Mouse (Mus musculus) spleen, adult 2 months (tissue): ENCODE data around the gene Tmem39b.

Experiments
- CTCF ChIP-seq: fragments of 200-500 bp; IDR thresholded peaks from 2 replicates; pipeline ENCODE4 v1.5.1; 2011; ENCODE audit warnings: mild to moderate bottlenecking, inconsistent platforms; ENCODE audit not compliant: insufficient read depth, insufficient read length, insufficient replicate concordance; ENCODE audit errors: extremely low read depth
- POLR2A ChIP-seq: fragments of 200-500 bp; IDR thresholded peaks from 2 replicates; pipeline ENCODE4 v1.6.1; 2011; ENCODE audit warnings: low read depth, low read length, inconsistent platforms

DNA sequence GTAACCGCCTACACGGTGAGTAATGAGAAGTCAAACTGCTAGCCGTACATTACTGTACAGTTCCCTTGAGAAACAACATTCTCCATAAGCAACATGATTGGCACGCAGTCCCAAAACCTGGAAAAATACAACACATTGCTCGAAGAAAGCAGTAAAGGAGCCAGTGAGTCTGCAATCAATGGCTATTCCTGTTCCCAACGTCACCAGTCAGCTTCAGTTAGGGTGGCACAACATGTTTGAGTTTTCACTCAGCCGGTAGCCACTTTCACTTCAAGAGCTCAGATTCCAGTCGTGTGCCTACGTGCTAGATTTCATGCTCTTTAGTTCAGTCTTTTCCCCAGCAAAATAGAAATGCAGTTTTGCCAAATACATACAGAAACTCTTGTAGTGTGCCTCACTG, 19.7 kb upstream of the Tmem39b start:
- TF ChIP-seq POLR2A (no peak), CTCF (no peak)
